Mouse (Mus musculus) olfactory bulb, adult 2 months (tissue): ENCODE measurements at regions not wholly inside any gene's neighbourhood (a gene's known extent, or its start where the extent isn't known, plus 50 kb on each side); places are given as distances from the start of the nearest gene placed in this dataset.

Source experiments
- CTCF ChIP-seq: fragments of 200-500 bp; IDR thresholded peaks from 2 replicates; pipeline ENCODE4 v1.5.1; 2012; ENCODE audit warnings: low read depth, mild to moderate bottlenecking, low read length, moderate library complexity; ENCODE audit not compliant: insufficient read depth
- POLR2A ChIP-seq: fragments of 200-500 bp; IDR thresholded peaks from 2 replicates; pipeline ENCODE4 v1.6.1; 2012; ENCODE audit warnings: mild to moderate bottlenecking, low read depth, low read length, moderate library complexity; ENCODE audit not compliant: insufficient read depth

GRCm38 (mm10) chr13:44290199-44290598 lies 439.1 kb upstream of the Jarid2 start:
- no peak for TF ChIP-seq CTCF
- no peak for TF ChIP-seq POLR2A
